Mouse (Mus musculus) cerebellum, postnatal 10 days (tissue): Measurements from ENCODE around the gene Ces2a.

Experiments used
- DNase-seq, 2 experiments: peaks; one replicate each; pipeline ENCODE4 v3.0.0; 2021; ENCODE audit warnings: mixed read lengths in 2 of 2

The Ces2a gene

DNA sequence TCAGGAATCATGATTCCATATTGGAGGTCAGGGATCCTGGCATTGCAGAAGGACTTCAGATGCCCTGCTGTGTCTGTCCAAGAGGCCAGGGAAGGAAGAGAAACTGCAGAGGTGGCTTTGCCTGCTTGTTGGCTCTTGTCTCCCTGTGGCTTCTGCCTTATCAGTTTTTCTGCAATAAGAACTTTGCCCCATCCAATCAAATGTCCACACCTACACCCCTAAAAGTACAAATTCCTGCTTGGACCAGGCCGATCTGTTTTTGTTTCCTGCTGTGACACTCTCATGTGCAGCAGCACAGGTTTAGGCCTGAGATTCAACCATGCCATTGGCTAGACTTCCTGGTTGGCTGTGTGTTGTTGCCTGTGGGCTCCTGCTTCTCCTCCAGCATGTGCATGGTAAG, at the start of gene Ces2a:
Ces2a (plus strand) TSS at position 251 of the 400 bp plus-strand sequence.
- no peak for DNase-seq

GRCm38 (mm10) chr8:104688433-104688832, 45.4 kb upstream of the Ces2a start:
- no peak for DNase-seq

DNA sequence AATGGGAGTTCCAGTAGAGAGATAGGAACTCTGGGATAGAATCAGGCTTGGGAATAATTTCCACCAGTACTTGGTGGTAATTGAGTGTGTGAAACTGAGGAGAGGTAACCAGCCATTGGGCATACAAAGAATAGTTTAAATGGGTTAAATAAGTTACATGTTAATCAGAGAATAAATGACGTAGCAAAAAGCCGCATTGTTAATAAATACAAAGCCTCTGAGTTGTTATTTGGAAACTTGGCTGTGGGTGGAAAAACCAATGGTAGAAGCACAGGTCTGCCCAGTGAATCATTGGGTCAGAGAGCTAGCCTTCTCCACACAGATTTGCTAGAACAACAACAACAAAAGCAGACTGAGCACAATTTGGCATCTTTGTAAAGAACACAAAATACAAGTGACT, 35.2 kb upstream of the Ces2a start:
- no peak for DNase-seq

GRCm38 (mm10) chr8:104701900-104702299, 31.9 kb upstream of the Ces2a start:
- DNase-seq: no peak

GRCm38 (mm10) chr8:104721166-104721565, 12.6 kb upstream of the Ces2a start:
- no peak for DNase-seq

GRCm38 (mm10) chr8:104731451-104731850, 2.4 kb upstream of the Ces2a start:
- no peak for DNase-seq

DNA sequence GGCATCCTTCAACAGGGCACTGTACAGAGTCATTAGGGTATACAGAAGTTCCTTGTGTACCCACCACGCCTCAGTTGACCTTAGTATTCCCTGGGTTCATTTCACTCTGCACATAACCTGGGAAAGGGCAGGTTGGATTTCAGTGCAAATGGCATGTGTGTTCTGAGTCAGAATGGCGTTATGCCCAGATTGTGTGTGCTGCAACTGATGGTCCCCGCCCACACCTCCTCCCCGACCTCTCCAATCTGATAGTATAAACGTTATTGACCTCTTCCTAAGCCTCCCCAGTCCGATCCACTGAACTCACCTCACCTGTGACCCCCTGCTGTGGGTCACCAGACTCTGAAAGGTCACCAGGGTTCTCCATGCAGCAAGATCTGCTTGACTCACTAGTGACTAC, 1.8 kb upstream of the Ces2a start:
- DNase-seq: peak in 1 of 2 experiments; percentile 16

- DNase-seq: no peak
These were observed 8.2 kb downstream of the Ces2a start for GRCm38 (mm10) chr8:104742039-104742438.

DNA sequence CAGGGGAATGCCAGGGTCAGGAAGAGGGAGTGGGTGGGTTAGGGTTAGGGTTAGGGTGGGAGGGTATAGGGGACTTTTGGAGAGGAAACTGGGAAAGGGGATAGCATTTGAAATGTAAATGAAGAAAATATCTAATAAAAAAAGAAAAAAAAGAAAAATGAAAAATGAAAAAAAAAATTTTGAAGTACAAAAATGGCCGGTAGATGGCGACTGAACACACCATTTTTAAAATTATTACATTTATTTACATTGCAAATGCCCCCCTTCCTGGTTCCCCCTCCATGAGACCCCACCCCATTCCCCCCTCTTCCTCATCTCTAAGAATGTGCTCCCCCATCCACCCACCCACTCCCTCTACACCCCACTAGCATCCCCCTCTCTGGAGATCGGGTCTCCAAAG, 9.6 kb downstream of the Ces2a start:
- DNase-seq: no peak

DNA sequence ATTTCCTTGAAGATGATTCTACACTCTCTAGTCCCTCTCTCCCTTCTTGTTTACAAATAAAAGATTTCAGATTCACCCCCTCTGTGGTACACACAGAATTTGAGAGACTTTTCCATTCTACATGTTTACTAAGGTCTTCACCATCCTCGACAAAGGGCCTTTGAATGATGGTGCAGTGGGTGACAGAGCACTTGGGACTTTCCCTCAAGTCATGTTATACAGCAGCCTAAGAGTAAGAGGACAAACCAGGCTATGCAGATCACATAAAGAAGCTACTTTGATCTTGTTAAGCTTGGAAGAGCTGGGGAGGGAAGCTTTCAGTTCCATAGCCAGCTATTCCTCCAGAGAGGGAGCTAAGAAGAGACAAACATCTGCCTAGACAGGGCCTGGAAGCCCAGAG, 19.0 kb downstream of the Ces2a start:
- no peak for DNase-seq

- no peak for DNase-seq
These were observed 23.8 kb downstream of the Ces2a start for GRCm38 (mm10) chr8:104757621-104758020.

DNA sequence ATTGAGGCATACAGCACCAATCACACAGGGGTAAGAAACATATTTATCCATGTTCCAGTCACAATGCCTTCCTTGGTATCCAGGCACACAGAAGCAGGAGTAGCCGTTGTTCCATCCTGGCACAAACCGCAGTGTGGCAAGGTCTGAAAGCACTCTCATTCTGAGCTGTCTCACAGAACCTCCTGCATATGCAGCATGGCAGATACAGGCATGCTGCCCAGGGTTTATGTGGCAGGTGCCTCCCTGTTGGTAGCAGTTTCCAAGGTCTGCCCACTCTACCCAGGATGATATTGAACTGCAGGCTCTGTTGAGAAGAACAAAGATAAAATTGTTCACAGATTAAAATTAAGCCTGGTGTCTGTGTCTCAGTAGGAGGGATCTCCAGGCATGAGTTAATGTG, 24.4 kb downstream of the Ces2a start:
- peak; percentile 54 to 70 for DNase-seq

GRCm38 (mm10) chr8:104761126-104761525, 27.3 kb downstream of the Ces2a start:
- no peak for DNase-seq

DNA sequence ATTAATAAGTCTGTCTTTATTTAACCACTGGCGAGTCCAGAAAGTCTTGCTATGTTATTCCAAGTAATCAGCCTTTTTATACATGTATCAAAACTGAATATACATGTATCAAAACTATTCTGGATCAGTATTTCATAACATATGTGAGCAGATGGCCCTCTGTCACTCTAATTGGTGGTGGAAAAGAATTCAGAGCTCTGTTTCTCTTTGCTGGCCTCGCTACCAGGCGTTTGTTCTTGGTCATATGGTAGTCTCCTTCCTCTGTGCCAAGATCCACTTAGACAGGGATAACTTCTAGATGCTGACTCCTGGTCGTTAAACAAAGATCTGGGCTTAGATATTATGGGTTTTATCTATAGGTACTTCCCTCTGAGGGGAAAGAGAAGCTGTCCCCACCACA, 32.7 kb downstream of the Ces2a start:
- peak; percentile 12 to 18 for DNase-seq

- DNase-seq: no peak
These were observed 36.6 kb downstream of the Ces2a start for GRCm38 (mm10) chr8:104770365-104770764.

GRCm38 (mm10) chr8:104787049-104787448, 53.2 kb downstream of the Ces2a start:
- no peak for DNase-seq

- DNase-seq: no peak
These were observed 55.1 kb downstream of the Ces2a start for GRCm38 (mm10) chr8:104788929-104789328.

DNA sequence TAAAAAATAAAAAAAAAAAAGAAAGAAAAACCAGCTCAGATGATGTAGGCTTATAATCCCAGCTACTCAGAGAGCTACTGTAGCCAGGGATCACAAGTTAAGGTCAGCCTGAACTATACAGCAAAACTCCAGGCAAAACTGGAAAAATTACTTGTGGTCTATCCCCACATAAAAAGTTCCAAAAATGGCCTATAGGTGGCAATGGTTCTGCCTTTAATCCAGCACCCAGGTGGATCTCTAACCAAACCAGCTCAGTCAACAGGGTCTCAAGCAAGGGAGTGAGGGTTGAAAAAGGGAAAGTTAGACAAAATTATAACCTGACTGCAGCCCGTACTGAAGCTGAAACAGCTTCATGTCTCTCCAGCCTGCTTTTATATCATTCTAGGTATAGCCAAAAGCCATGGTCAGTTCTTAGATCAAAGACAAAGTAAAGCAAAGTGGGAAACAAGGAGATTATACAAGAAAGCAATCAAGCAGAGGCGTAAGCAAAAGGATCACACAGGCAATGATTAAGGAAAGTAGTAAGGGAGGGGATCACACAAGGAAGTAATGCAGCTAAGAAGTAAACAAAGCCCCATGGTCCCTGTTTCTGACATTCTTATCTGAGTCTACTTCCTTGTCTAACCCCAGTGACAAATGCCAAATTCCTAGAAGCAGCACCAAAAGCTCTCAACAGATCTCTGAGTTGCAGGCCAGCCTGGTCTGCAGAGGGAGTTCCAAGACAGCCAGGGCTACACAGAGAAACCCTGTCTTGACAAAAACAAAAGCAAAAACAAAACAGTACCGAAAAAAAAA, 56.3 kb downstream of the Ces2a start:
- peak; percentile 66 to 83 for DNase-seq
